Mouse (Mus musculus) olfactory bulb, adult 2 months (tissue): ENCODE measurements around the gene Gm20521. TPM values are rescaled to one million over a fixed set of nuclear protein-coding genes. Genes with fewer than 3 reads are reported as not detected.
A peak's percentile ranks its signal among the peaks of the same experiment; 100 is the strongest.

ENCODE experiments used
- H3K27ac ChIP-seq: fragments of 200-500 bp; 2 replicates; pipeline ENCODE4 v1.5.1; 2012; ENCODE audit warnings: low read depth, low read length; ENCODE audit not compliant: insufficient read depth
- H3K4me1 ChIP-seq: fragments of 200-500 bp; 2 replicates; pipeline ENCODE4 v1.6.1; 2012; ENCODE audit warnings: low read length; ENCODE audit not compliant: control insufficient read depth, insufficient read depth
- H3K4me3 ChIP-seq: fragments of 200-500 bp; 2 replicates; pipeline ENCODE4 v1.5.1; 2012; ENCODE audit warnings: mild to moderate bottlenecking, low read depth, low read length, moderate library complexity; ENCODE audit not compliant: insufficient read depth
- CTCF ChIP-seq: fragments of 200-500 bp; IDR thresholded peaks from 2 replicates; pipeline ENCODE4 v1.5.1; 2012; ENCODE audit warnings: low read depth, mild to moderate bottlenecking, low read length, moderate library complexity; ENCODE audit not compliant: insufficient read depth
- POLR2A ChIP-seq: fragments of 200-500 bp; IDR thresholded peaks from 2 replicates; pipeline ENCODE4 v1.6.1; 2012; ENCODE audit warnings: mild to moderate bottlenecking, low read depth, low read length, moderate library complexity; ENCODE audit not compliant: insufficient read depth
- WGBS: fragments of 180-500 bp; shearing (Covaris S2); methylation state at CpG from one replicate; pipeline ENCODE4 v1.1.7; 2018; 5-methylcytosine and 5-hydroxymethylcytosine counted together
- polyA plus RNA-seq: library from polyadenylated mRNA; stranded (reverse); fragments of >200 nt; gene quantifications from 2 replicates; pipeline ENCODE4 v1.2.4, GENCODE M21; 2012; ENCODE audit warnings: low replicate concordance; ENCODE audit not compliant: missing spikeins, insufficient read depth, insufficient read length

Gm20521 gene
- polyA plus RNA-seq, 1 experiment, result not detected

DNA sequence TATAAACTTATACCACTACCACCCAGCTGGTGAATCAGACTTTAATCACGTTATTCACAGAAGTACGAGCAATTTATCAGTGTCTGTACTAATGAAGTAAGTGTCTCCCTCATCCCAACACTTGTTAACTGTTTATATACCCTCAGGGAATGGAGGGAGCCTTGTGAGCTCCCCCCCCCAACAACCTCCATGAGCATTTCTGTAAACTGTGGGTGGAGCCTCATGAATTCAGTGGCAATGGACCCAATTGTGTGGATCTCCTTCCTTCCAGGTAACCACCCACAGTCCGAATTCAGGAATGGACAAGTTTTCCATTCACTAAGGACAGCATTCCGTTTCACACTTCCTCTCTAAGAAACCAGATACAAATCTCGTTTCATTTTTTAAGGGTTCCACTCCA, 17.6 kb upstream of the Gm20521 start:
- Histone ChIP-seq H3K4me3 (no peak overlapping the region), H3K27ac (no peak overlapping the region), H3K4me1 (0 out of 2 replicates have a peak, but pooled peaks cover 3% of the 10 kb centered on the region)
- 66% methylated on average over 5 of the region's 5 CpGs for WGBS
- TF ChIP-seq CTCF (no peak), POLR2A (no peak)

DNA sequence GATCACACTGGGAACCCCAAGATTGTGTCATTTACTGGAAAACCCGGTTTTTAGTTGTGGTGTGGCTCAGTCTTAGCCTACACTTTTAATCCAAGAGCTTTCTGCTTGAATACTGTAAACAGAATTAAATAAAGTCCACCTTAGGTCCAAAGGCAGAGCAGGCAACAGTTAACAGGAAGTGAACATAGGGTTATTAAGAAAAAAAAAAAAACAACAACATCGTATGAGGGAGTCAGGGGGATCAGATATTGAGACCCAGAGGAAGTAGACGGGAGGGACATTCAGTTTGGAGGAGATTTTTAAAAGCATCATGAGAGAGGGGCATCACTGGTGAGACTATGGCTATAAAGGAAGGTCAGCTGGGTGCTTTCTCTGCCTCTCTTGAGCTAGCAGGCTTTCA, 17.0 kb upstream of the Gm20521 start:
- no peak overlapping the region for H3K27ac ChIP-seq
- TF ChIP-seq CTCF, result no peak
- TF ChIP-seq POLR2A, result no peak
- no peak overlapping the region for H3K4me3 ChIP-seq
- H3K4me1 ChIP-seq, result 0 out of 2 replicates have a peak, but pooled peaks cover 3% of the 10 kb centered on the region
- 53% methylated on average over 3 of the region's 3 CpGs for WGBS

GRCm38 (mm10) chr14:54866936-54867335, 16.3 kb upstream of the Gm20521 start:
- Histone ChIP-seq H3K27ac (no peak overlapping the region), H3K4me1 (0 out of 2 replicates have a peak, but pooled peaks cover 3% of the 10 kb centered on the region), H3K4me3 (no peak overlapping the region)
- 0 out of 2 replicates have a peak, but pooled peaks have one; percentile 39 for TF ChIP-seq CTCF
- no peak for TF ChIP-seq POLR2A
- WGBS, result 57% methylated on average over 5 of the region's 5 CpGs

DNA sequence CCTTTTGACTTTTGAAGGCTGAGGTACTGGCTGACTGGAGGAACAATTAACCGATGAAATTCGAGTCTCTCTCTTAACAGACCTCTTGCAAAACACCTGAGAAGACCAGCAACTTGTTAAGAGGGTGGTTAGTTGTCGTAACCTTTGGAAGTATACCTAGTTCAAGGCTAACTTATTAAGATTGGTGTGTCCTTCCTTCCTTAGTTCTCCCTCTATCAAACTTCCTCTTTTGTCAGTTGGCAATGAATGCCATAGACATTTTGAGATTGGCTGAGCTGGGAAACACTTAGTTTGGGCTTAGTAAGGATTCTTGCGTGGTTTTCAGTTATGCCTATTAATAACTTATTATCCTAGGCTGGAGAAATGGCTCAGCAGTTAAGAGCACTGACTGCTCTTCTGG, 15.2 kb upstream of the Gm20521 start:
- Histone ChIP-seq H3K27ac (no peak overlapping the region), H3K4me3 (no peak overlapping the region), H3K4me1 (0 out of 2 replicates have a peak, but pooled peaks cover 3% of the 10 kb centered on the region)
- TF ChIP-seq POLR2A, result no peak
- TF ChIP-seq CTCF, result no peak
- WGBS, result 88% methylated on average over 4 of the region's 4 CpGs

- Histone ChIP-seq H3K27ac (no peak within 1 kb of the TSS), H3K4me3 (no peak within 1 kb of the TSS), H3K4me1 (peaks cover 3% of the 10 kb centered on the region; the same call in 1 of the 2 replicates)
- TF ChIP-seq CTCF (no peak), POLR2A (no peak)
- 87% methylated on average over 5 of the region's 5 CpGs for WGBS
Measured at GRCm38 (mm10) chr14:54870861-54871260, 12.4 kb upstream of the Gm20521 start, which contains the start of gene Homez. Gene Homez (minus strand): TSS chr14:54870961.

DNA sequence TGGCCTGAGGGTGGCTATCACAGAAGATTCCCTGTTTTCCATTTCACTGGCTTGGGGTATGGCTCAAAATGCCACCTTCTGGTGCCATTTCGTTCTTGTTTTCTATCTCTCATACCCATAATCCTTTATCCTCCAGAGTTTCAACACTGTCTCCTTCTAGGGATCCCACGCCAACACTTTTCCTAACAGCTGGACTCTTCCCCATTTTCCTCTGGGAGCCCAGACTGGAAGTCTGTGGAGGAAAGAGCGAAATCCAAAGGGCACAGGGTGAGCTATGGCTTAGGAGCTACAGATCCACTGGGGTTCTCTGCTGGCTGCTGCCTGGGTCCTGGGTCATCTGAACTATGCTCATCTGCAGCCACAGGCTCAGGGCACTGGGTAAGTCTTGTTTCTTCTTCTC, 9.1 kb upstream of the Gm20521 start:
- no peak overlapping the region for H3K4me3 ChIP-seq
- H3K4me1 ChIP-seq, result peaks cover 3% of the 10 kb centered on the region; the same call in 1 of the 2 replicates
- TF ChIP-seq CTCF, result no peak
- TF ChIP-seq POLR2A, result no peak
- 87% methylated on average over 3 of the region's 3 CpGs for WGBS
- H3K27ac ChIP-seq, result no peak overlapping the region

GRCm38 (mm10) chr14:54875844-54876538, 7.2 kb upstream of the Gm20521 start:
- 2% methylated on average over 36 of the region's 36 CpGs for WGBS

GRCm38 (mm10) chr14:54876539-54877047, 6.6 kb upstream of the Gm20521 start:
- WGBS, result under 1% methylated on average over 72 of the region's 72 CpGs
- TF ChIP-seq CTCF (no peak), POLR2A (peak; percentile 94)
- peak overlapping the region; percentile 88 for H3K27ac ChIP-seq

More at GRCm38 (mm10) chr14:54875844-54876538, 7.2 kb upstream of the Gm20521 start:
- Histone ChIP-seq H3K4me1 (peaks cover 3% of the 10 kb centered on the region; the same call in 1 of the 2 replicates), H3K27ac (peak overlapping the region; percentile 88), H3K4me3 (peak overlapping the region; percentile 81)
- TF ChIP-seq POLR2A, result no peak
- TF ChIP-seq CTCF, result no peak

DNA sequence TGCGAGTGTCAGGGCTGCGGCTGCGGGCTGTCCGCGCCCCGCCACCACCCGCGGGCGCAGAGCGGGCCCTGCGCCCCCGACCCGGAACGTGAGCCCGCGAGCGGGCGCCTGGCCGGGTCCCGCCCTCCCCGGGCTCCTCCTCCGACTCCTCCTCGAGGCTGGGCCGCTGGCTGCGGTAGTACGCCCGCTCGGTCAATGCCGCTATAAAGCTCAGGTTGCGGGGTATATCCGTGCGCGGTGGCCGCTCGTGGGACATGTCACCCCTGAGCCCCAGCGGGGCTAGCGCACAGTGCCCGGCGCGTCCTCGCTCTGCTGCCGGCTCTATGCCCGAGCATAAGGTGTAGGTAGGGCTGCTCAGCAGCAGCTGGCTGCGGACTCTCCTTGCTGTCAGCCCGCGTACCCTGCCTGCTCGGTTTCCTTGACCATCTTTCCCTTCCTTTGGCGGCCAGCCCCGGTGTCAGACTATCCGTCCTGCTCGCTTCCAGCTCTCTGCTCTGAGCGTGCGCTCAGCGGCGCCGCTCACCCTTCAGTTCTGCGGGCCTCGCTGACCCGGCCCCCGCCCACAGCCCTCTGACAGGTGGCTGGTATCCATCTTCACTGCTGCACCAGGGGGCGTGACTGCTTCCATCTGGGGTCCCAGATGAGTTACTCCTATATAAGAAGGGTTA, 6.1 kb upstream of the Gm20521 start, which contains the start of gene Ppp1r3e:
Gene Ppp1r3e, minus strand, starts transcription at position 503 of the 668 bp plus-strand sequence.
- peak within 1 kb of the TSS; percentile 88 for H3K27ac ChIP-seq
- under 1% methylated on average over 61 of the region's 61 CpGs for WGBS

More at GRCm38 (mm10) chr14:54876539-54877047, 6.6 kb upstream of the Gm20521 start:
- peaks cover 3% of the 10 kb centered on the region; the same call in 1 of the 2 replicates for H3K4me1 ChIP-seq
- H3K4me3 ChIP-seq, result peak overlapping the region; percentile 81

More for the DNA sequence above, 6.1 kb upstream of the Gm20521 start, which contains the start of gene Ppp1r3e:
- H3K4me1 ChIP-seq, result peaks cover 3% of the 10 kb centered on the region; the same call in 1 of the 2 replicates
- peak within 1 kb of the TSS; percentile 81 for H3K4me3 ChIP-seq
- no peak for TF ChIP-seq CTCF
- no peak; the same call in 1 of the 2 replicates for TF ChIP-seq POLR2A
